Mouse (Mus musculus) ES-E14 (cell line): Measurements from ENCODE around the gene Drosha. TPM values are rescaled to one million over a fixed set of nuclear protein-coding genes. Genes with fewer than 3 reads are reported as not detected.

Experiments
- DNase-seq: peaks from one replicate; pipeline ENCODE4 v3.0.0-alpha.2; 2013; ENCODE audit warnings: low read depth, low spot score
- H3K27ac ChIP-seq: 2 replicates; pipeline ENCODE4 v1.5.1; 2012; ENCODE audit warnings: low read depth, mild to moderate bottlenecking, low read length, moderate library complexity, mixed read lengths; ENCODE audit not compliant: poor library complexity, insufficient read depth, severe bottlenecking
- H3K36me3 ChIP-seq: 2 replicates; pipeline ENCODE4 v1.6.1; 2012; ENCODE audit warnings: mild to moderate bottlenecking, low read length, moderate library complexity, mixed read lengths; ENCODE audit not compliant: control insufficient read depth, poor library complexity, insufficient read depth, severe bottlenecking
- H3K4me1 ChIP-seq, 2 experiments: fragments of 150-350 bp in 1 of 2; sonication (generic) in 1 of 2; 2 replicates each; pipeline ENCODE4 v1.6.1; 2012; ENCODE audit warnings: low read length in 2 of 2, mild to moderate bottlenecking in 1 of 2, mixed read lengths in 1 of 2; ENCODE audit not compliant: control insufficient read depth in 2 of 2, insufficient read depth in 2 of 2, poor library complexity in 1 of 2
- H3K4me3 ChIP-seq, 2 experiments: fragments of 150-350 bp in 1 of 2; sonication (generic) in 1 of 2; 2 replicates each; pipeline ENCODE4 v1.5.1; 2012; ENCODE audit warnings: low read length in 2 of 2, low read depth in 1 of 2, mild to moderate bottlenecking in 1 of 2, mixed read lengths in 1 of 2; ENCODE audit not compliant: insufficient read depth in 1 of 2, poor library complexity in 1 of 2, severe bottlenecking in 1 of 2
- H3K9ac ChIP-seq: 2 replicates; pipeline ENCODE4 v1.6.1; 2012; ENCODE audit warnings: low read depth, mild to moderate bottlenecking, low read length, mixed read lengths; ENCODE audit not compliant: poor library complexity, insufficient read depth, severe bottlenecking
- H3K9me3 ChIP-seq: fragments of 150-350 bp; sonication (generic); 2 replicates; pipeline ENCODE4 v1.6.1; 2012; ENCODE audit warnings: low read depth, mild to moderate bottlenecking, low read length; ENCODE audit not compliant: control insufficient read depth, insufficient read depth
- CHD2 ChIP-seq: IDR thresholded peaks from 2 replicates; pipeline ENCODE4 v1.6.1; 2014; ENCODE audit warnings: mild to moderate bottlenecking, low read depth, low read length, inconsistent platforms
- HCFC1 ChIP-seq: IDR thresholded peaks from 2 replicates; pipeline ENCODE4 v1.6.1; 2012; ENCODE audit warnings: low read length, inconsistent platforms, borderline replicate concordance; ENCODE audit not compliant: insufficient read depth
- MAFK ChIP-seq: IDR thresholded peaks from 2 replicates; pipeline ENCODE4 v1.6.1; 2014; ENCODE audit warnings: mild to moderate bottlenecking, low read depth, low read length, inconsistent platforms; ENCODE audit not compliant: insufficient read depth
- ZC3H11A ChIP-seq: IDR thresholded peaks from 2 replicates; pipeline ENCODE4 v1.6.1; 2012; ENCODE audit warnings: low read depth, mild to moderate bottlenecking, inconsistent platforms, low read length, borderline replicate concordance
- ZNF384 ChIP-seq: IDR thresholded peaks from 2 replicates; pipeline ENCODE4 v1.6.1; 2012; ENCODE audit warnings: low read depth, low read length, inconsistent platforms
- in situ Hi-C, 2 experiments: fragments of 600-800 bp; cut with MboI; formaldehyde crosslinking; loops; one replicate each; pipeline ENCODE4 v1.15.1; 2025; ENCODE audit warnings: low sequenced_read_pairs in 2 of 2, inconsistent platforms in 1 of 2; ENCODE audit not compliant: unreplicated experiment in 2 of 2
- total RNA-seq: library from RNA; depleted of rRNA; stranded (reverse); fragments of 300-350 nt; gene quantifications from 2 replicates; pipeline ENCODE4 v1.2.3, GENCODE M21; 2012

Drosha gene
- total RNA-seq, 1 experiment: 48.2 TPM

GRCm38 (mm10) chr15:12812646-12813045, 12.0 kb upstream of the Drosha start:
- in situ Hi-C loops: loop anchor here in 1 of 2 experiments (25.0 kb wide), 1 partner anchor 825 kb away; the partner anchor contains the start of gene Sub1
- no peak for TF ChIP-seq HCFC1
- TF ChIP-seq ZNF384: no peak
- TF ChIP-seq CHD2: no peak
- TF ChIP-seq ZC3H11A: no peak
- TF ChIP-seq MAFK: no peak
- Histone ChIP-seq H3K4me3 (peak overlapping the region in 1 of 2 experiments; percentile 33; a peak in 1 of 4 replicates), H3K27ac (no peak overlapping the region), H3K9me3 (no peaks in the 10 kb centered on the region), H3K36me3 (peaks cover 51% of the 10 kb centered on the region), H3K4me1 (no peaks in the 10 kb centered on the region), H3K9ac (no peak overlapping the region)
- no peak for DNase-seq

GRCm38 (mm10) chr15:12817592-12817991, 7.0 kb upstream of the Drosha start:
- H3K4me1 ChIP-seq: peaks cover 0 to 3% of the 10 kb centered on the region in 2 experiments; a peak in 1 of 4 replicates
- in situ Hi-C loops: loop anchor here in 1 of 2 experiments (25.0 kb wide), 1 partner anchor 830 kb away; the partner anchor contains the start of gene Sub1
- no peak for DNase-seq
- H3K36me3 ChIP-seq: peaks cover 54% of the 10 kb centered on the region
- H3K9me3 ChIP-seq: no peaks in the 10 kb centered on the region
- no peak overlapping the region for H3K27ac ChIP-seq
- TF ChIP-seq MAFK: no peak
- no peak for TF ChIP-seq ZNF384
- no peak for TF ChIP-seq HCFC1
- TF ChIP-seq CHD2: no peak
- TF ChIP-seq ZC3H11A: no peak
- H3K4me3 ChIP-seq: no peak overlapping the region
- H3K9ac ChIP-seq: no peak overlapping the region

DNA sequence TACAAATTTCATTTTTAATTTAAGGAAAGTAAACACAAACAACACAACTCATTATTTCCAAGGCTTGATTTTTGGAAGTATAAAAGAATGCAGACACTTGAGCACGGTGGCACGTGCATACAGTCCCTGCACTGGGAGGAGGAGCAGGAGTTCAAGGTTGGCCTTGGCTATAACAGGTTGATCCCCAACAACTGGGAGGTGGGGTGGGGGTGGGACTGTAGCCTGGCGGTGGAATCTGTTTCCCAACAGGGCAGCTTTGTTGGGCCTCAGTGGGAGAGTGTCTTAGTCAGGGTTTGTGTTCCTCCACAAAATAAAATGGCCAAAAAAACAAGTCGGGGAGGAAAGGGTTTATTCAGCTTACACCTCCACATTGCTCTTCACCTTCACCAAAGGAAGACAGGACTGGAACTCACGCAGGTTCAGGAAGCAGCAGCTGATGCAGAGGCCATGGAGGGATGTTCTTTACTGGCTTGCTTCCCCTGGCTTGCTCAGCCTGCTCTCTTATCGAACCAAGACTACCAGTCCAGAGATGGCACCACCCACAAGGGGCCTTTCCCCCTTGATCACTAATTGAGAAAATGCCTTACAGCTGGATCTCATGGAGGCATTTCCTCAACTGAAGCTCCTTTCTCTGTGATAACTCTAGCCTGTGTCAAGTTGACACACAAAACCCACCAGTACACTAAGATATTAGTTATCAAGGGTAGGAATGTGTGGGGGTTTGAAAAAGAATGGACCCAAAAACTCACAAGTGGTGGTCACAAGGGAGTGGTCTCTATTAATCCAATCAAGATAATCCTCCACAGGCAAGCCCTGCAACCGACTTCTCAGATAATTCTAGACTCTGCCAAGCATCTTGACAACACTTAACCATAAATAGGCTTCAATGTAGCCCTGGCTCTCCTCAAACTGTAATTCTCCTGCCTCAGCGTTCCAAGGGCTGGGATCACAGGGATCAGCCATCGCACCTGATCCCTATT, 1.9 kb upstream of the Drosha start:
- no peak overlapping the region for H3K27ac ChIP-seq
- H3K9ac ChIP-seq: peak overlapping the region; percentile 50; the same call in 1 of the 2 replicates
- peaks cover 2 to 10% of the 10 kb centered on the region in 2 experiments; a peak in 1 of 4 replicates for H3K4me1 ChIP-seq
- peak overlapping the region; percentile 19 to 98; a peak in 3 of 4 replicates for H3K4me3 ChIP-seq
- in situ Hi-C loops: loop anchor here in 1 of 2 experiments (25.0 kb wide), 1 partner anchor 835 kb away; the partner anchor contains the start of gene Sub1
- TF ChIP-seq MAFK (no peak), HCFC1 (no peak), ZNF384 (no peak), CHD2 (no peak), ZC3H11A (no peak)
- no peaks in the 10 kb centered on the region for H3K9me3 ChIP-seq
- H3K36me3 ChIP-seq: peaks cover 40% of the 10 kb centered on the region
- no peak for DNase-seq

DNA sequence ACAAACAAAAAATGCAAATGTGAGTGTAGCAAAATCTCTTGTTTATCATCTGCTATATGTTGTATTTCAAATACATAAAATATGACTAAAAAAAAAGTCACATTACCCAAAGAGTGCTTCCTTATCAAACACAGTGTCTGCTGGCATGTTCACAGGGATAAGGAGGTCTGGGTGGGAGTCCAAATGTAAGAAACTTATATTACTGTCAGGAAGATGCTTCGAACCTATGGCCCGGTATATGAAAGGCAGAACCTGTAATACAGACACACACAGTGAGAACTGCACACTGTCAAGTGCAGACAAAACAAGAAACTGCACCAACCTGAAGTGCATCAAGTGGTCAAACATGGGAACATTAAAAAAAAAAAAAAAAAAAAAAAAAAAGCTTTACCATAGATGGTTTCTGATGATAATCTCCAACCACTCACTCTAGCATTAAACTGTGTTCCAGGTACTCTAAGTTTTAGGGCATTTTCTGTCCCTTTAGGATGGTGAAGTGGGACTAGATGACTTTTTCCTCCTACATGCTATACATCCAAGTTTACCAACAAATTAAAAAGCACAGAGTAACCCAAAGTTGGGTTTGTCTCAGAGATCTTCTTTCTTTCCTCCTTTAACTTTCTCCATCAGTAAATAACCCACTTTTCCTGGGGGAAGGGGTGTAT, 1.0 kb upstream of the Drosha start:
- Histone ChIP-seq H3K4me1 (peaks cover 2 to 10% of the 10 kb centered on the region in 2 experiments; a peak in 1 of 4 replicates), H3K27ac (peak overlapping the region; percentile 82; the same call in 1 of the 2 replicates), H3K36me3 (peaks cover 37% of the 10 kb centered on the region), H3K4me3 (peak overlapping the region; percentile 98 to 99), H3K9me3 (no peaks in the 10 kb centered on the region), H3K9ac (peak overlapping the region; percentile 99; the same call in 1 of the 2 replicates)
- no peak for DNase-seq
- TF ChIP-seq HCFC1 (no peak), ZNF384 (0 out of 2 replicates have a peak, but pooled peaks have one; percentile 39)
- in situ Hi-C loops: loop anchor here in 1 of 2 experiments (25.0 kb wide), 1 partner anchor 836 kb away; the partner anchor contains the start of gene Sub1
